Mouse (Mus musculus): ENCODE measurements at regions not wholly inside any gene's neighbourhood (a gene's known extent, or its start where the extent isn't known, plus 50 kb on each side); places are given as distances from the start of the nearest gene placed in this dataset.

- DNase-seq (ENCODE audit: extremely low read depth, insufficient read length, low spot score): no peak
Measured at GRCm38 (mm10) chr4:31381069-31381969, 582.6 kb upstream of the Map3k7 start.

- no peak for DNase-seq (ENCODE audit: extremely low read depth, insufficient read length, low spot score)
Measured at GRCm38 (mm10) chr4:31392932-31393632, 570.8 kb upstream of the Map3k7 start.

- no peak for DNase-seq (ENCODE audit: extremely low read depth, insufficient read length, low spot score)
Measured at GRCm38 (mm10) chr4:31395538-31395937, 568.4 kb upstream of the Map3k7 start.

DNA sequence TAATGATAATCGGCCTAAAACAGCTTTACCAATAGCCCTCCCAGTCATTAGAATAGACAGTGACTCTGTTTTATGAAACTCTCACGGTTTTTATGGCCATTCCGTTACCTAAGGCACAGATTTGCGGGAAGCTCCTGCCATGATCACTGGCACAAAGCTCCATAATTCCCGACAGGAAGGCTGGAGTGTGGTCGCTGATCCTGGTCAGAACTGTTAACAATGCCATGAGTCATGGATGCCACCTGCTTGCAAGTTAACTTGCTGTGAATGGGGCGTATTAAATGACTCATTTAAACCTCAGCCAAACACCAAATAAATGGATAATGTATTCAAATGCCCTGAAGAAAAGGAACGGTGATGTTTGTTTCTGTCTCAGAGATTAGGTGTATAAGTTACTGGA, 559.9 kb upstream of the Map3k7 start:
- peak; percentile 30 for DNase-seq (ENCODE audit: extremely low read depth, insufficient read length, low spot score)

DNA sequence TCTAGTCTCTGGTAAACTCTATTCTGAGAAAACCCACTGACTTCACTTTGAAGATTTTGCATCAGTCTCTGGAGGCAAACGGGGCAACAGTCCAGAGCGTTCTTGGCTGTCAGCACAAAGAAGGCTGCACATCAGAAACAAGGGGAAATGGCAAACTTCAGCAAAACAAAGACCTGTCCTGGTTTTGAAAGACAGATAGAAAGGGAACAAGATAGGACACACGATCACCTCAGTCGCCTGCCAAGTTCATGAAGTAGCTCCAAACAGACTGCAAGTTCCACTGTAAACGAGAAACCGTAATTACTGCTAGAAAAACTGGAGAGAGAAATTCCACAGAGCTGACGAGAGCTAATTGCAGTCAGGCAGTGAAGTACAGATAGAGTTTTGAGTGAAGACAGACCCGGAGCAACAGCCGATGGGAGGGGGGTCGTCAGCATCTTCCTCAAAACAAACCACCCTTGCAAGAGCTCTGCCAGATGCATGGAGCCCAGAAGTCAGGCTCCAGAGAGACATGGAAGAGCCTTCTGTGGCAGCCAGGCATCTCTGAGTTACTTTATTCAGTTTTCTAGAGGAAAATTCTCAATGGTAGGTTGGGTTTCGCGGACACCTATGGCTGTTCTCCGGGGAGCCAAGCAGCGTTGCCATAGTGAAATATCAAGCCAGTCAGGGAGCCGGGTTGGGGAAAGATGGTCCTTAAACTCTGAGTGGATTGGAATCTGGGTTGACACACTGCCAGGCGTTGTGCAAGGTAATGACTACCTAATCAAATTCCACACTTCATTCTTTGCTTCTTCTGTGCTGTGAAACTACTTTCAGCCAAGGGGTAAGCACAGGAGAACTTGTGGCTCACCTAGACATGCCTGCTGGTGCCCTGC, 558.8 kb upstream of the Map3k7 start:
- DNase-seq (ENCODE audit: extremely low read depth, insufficient read length, low spot score): no peak

DNA sequence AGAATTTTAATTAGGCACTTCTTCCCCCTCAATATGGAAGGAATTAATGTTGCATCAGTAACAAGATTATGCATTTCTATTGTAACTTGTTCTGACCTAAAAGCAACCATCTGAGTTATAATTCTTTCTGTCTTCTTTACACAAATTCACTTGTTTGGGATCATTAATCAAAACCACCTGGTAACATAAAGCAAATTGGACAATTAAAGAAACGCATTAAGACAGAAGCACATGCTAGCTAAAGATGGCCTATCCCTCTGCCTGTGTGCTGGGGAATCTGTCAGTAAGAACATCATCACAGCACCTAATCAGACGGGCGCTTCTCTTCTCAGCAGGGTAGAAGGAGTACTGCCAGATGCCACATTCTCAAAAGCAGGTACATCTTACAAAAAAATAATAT, 553.7 kb upstream of the Map3k7 start:
- no peak for DNase-seq (ENCODE audit: extremely low read depth, insufficient read length, low spot score)

GRCm38 (mm10) chr4:31411770-31412525, 551.9 kb upstream of the Map3k7 start:
- DNase-seq (ENCODE audit: extremely low read depth, insufficient read length, low spot score): no peak

GRCm38 (mm10) chr4:31417161-31417560, 546.7 kb upstream of the Map3k7 start:
- DNase-seq (ENCODE audit: extremely low read depth, insufficient read length, low spot score): no peak

DNA sequence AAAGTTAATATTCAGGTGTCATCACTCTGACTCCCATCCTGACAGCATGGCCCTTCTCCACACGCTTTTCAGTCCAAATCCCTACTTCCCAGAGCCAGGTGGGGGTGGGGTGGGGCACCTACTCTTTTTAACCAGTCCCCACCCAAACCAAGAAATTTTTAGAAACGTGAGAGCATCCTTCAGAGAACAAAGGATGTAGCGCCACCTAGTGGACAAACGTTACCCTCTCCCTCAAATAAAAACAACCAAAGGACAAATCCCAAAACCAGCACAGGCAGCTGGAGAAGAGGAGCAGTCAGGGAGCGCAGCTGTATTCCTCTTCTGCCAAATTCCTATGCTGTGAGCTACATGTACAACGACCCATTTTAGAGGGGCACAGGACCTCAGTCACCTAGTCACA, 544.7 kb upstream of the Map3k7 start:
- peak; percentile 29 for DNase-seq (ENCODE audit: extremely low read depth, insufficient read length, low spot score)

DNA sequence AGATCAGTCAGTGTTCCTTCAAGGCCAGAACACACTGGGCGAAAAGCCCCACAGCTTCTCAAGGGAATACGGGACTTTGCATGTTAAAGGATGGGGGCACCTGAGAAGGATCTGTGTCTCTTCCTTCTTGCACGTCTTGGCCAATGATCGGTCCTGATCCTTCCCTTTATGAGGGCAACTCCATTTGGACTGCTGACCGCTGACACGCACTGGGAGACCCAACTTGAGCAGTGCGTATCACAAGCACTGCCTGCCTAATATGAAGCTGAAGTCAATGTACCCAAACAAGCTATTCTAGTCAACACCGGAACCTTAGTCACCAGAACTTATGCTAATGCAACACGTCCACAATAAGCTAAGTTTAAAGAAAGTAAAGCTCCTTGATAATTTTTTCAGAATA, 543.7 kb upstream of the Map3k7 start:
- no peak for DNase-seq (ENCODE audit: extremely low read depth, insufficient read length, low spot score)

GRCm38 (mm10) chr4:31421386-31421785, 542.5 kb upstream of the Map3k7 start:
- DNase-seq (ENCODE audit: extremely low read depth, insufficient read length, low spot score): no peak

DNA sequence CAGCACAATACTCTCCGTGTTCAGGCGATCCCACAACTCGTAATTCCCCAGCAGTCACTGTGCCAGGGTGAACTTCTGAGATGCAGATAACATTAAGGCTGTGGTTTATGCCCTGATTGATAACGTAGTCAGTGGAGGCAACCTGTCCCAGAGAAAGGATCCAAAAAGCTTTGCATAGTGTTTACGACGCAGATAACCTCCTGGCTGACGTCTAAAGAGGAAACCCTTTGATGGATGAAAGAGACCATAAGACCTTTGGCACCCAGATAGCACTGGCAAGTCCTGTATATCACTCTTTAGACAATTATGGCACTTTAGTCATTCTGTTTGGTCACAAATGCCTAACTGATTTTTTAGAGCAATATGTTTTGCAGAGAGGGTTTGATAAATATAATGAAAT, 538.8 kb upstream of the Map3k7 start:
- no peak for DNase-seq (ENCODE audit: extremely low read depth, insufficient read length, low spot score)

DNA sequence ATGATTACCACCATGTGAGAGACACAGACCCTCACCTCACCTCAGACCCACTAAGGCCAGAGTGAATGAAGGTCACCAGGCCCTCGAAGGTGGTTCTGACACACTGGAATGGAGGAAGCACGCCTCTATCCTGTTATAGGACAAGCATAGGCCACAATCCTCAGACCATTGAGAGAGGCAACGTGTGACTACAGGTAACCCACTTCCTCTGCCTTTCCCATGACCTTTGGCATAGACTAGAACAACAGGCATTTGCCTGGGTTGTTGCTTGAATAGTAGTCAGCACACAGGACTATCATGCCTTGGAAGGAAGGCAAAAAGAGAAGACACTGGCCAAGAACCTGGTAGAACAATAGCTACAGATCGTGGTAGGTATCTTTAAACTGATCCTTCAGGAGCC, 538.2 kb upstream of the Map3k7 start:
- no peak for DNase-seq (ENCODE audit: extremely low read depth, insufficient read length, low spot score)

- no peak for DNase-seq (ENCODE audit: extremely low read depth, insufficient read length, low spot score)
Measured at GRCm38 (mm10) chr4:31426169-31427030, 537.5 kb upstream of the Map3k7 start.

DNA sequence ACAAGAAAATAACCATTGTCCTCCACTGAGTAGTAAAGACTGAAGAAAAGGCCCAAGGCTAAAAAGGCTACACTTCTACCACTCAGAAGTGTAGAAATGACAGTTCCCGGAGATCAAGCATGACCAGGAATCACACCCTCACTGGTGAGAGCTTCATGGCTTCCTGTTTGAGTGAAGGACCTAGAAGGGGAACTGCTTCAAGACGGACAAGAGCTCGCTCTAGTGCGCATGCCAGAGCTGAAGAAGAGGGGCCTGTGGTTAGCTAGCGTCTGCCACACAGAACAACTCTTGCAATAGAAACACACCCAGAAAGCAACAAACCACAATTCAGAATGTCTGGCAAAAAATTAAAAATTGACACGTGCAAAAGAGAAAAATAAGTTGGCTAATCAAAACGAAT, 530.0 kb upstream of the Map3k7 start:
- no peak for DNase-seq (ENCODE audit: extremely low read depth, insufficient read length, low spot score)

GRCm38 (mm10) chr4:31454898-31455297, 509.0 kb upstream of the Map3k7 start:
- peak; percentile 32 for DNase-seq (ENCODE audit: extremely low read depth, insufficient read length, low spot score)

DNA sequence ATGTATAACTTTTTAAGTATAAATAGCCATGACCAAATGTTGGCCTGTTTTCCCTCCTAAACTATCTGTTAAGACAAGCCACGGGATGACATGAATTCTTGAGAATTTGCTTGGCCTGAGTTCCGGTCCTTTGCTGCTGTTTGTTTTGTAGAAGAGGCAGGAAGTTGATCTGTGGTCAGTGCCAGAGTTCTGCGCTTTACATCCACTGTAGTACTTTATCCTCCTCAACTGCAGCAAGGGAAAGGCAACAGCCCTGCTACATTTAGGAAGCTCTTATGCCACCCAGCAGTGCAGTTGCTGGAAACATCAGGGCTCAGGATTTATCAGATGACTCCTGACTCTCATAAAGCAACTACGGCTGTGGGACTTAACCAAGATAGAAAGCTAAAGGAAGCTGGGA, 508.4 kb upstream of the Map3k7 start:
- DNase-seq (ENCODE audit: extremely low read depth, insufficient read length, low spot score): peak; percentile 59

DNA sequence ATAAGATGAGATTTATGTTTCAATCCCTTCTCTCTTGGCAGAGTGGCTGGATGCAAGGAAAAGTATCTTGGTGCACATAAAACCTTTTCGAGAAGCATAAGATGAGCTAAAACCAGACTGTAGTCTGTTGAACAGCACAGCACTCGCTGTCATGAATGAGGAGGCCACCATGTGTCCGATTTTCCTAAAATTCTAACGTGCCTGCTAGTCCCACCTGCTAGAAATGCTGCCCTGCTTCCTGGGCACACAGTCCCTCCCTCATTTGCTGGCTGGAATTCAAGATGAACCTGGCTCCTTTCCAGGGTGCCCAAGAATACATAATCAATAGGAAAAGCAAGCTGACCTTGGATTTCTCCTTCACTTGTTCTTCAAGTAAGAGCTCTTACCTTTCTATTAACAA, 501.4 kb upstream of the Map3k7 start:
- DNase-seq (ENCODE audit: extremely low read depth, insufficient read length, low spot score): no peak

DNA sequence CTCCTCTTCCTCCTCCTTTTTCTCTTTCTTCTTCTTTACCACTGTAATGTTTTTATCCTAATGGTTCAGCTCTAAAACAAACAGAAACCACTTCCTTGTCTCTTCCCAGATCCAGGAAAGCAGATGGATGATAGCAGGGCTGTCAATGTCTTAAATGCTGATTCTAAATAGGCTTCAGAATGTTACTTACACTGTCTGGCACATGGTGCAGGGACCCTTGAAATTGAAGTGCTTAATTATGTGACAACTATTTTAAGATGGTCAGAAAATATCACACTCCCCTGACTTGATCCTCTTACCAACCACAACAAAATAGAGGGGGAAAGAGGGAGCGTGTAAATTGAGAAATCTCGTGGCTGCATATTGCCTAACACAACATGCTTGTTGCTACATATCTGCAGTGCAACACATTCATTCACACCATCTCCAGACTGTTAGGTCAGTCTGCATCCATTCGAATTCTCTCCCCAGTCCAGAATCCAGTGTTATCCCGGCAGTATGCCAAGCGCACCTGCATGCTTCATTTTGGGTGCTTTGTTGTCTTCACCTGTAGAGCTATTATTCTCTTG, 500.7 kb upstream of the Map3k7 start:
- no peak for DNase-seq (ENCODE audit: extremely low read depth, insufficient read length, low spot score)
